Mouse (Mus musculus): ENCODE data around the gene Tef.

Gene Tef

GRCm38 (mm10) chr15:81800391-81800790 lies 1.8 kb upstream of the Tef start:
- DNase-seq, result no peak

GRCm38 (mm10) chr15:81802941-81803351 lies 725 bp downstream of the Tef start:
- peak; percentile 70 for DNase-seq

DNA sequence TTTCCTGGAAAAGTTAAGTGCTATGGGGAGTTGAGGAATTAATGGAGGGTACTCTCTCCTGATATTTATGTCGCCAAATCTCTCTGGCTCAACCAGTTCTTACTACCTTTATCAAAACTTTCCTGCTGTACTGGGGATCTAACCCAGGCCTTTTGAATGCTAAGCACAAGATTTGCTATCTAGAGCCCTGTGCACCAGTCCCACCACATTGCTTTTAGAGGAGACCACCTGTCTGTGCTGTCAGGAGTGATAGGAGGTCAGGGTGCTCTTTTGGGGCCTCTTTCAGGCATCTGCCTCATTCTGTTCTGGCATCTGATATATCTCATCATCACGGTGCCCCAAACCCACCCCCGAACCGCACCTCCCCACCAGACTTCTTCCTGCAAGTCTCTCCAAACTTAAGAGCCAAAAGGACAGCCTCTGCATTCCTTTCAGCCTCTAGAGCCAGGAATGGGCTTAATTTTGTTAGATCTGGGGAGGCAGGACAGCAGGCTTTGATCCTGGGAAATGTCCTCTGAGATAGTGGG lies 1.3 kb downstream of the Tef start:
- DNase-seq, result no peak

- no peak for DNase-seq
Observed at GRCm38 (mm10) chr15:81804172-81804571, 2.0 kb downstream of the Tef start.

DNA sequence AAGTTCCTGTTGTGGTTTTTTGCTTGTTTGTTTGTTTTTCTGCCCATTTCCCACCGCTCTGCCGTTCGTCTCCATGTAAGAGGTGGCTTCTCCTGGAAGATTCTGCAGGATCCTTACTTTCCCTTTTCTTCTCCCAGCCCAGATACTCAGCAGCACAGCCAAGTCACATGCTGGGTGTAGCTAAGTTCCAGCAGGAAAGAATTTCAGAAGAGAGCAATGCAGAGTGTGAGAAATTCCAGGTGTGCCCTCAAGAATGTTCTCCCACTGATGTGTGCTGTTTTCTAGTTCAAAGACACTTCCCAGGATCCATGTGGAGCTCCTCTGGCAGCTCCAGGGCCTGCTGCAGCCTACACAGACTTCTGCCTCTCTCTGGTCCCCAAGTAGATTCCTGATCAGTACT lies 2.7 kb downstream of the Tef start:
- no peak for DNase-seq

GRCm38 (mm10) chr15:81805624-81806023 lies 3.4 kb downstream of the Tef start:
- peak; percentile 84 for DNase-seq

GRCm38 (mm10) chr15:81806621-81807404 lies 4.6 kb downstream of the Tef start:
- peak; percentile 45 for DNase-seq

DNA sequence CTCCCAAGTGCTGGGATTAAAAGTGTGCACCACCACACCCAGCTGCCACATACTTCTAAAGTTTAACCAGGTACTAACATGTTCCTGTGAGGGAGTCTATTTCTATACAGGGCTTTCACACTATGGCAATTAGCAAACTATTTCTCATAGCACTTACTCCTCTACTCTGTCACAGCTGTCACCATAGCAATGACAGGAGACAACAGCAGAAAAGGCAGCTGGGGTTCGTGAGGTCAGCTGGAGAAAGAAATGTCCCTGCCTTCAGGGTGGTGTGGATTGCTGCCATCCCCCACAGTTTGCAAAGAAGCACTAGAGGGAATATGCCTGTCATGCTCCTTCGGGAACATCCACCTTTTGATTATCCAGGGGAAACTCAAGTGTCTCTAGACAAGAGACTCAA lies 6.6 kb downstream of the Tef start:
- no peak for DNase-seq

- DNase-seq, result no peak
Observed at GRCm38 (mm10) chr15:81809550-81809949, 7.3 kb downstream of the Tef start.

GRCm38 (mm10) chr15:81810150-81810549 lies 7.9 kb downstream of the Tef start:
- peak; percentile 93 for DNase-seq

GRCm38 (mm10) chr15:81810671-81811598 lies 8.7 kb downstream of the Tef start:
- peak; percentile 100 for DNase-seq

DNA sequence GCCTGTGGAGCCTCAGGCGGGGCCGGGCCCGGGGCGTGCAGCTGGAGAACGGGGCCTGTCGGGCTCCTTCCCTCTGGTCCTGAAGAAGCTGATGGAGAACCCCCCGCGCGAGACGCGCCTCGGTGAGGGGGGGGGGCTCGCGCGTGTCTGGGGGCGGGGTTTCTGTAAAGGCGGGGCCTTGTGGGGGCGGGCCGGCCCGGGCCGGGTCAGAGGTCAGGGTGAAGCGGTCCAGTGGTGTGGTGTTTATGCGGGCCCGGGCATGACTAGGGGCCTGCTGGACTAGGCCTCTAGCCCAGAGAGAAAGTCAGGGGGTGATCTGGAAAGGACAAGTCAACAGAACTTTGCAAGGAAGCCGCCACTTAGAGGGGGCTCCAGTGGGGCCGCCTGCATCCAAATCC lies 9.4 kb downstream of the Tef start:
- peak; percentile 86 for DNase-seq

GRCm38 (mm10) chr15:81812287-81812686 lies 10.1 kb downstream of the Tef start:
- no peak for DNase-seq

DNA sequence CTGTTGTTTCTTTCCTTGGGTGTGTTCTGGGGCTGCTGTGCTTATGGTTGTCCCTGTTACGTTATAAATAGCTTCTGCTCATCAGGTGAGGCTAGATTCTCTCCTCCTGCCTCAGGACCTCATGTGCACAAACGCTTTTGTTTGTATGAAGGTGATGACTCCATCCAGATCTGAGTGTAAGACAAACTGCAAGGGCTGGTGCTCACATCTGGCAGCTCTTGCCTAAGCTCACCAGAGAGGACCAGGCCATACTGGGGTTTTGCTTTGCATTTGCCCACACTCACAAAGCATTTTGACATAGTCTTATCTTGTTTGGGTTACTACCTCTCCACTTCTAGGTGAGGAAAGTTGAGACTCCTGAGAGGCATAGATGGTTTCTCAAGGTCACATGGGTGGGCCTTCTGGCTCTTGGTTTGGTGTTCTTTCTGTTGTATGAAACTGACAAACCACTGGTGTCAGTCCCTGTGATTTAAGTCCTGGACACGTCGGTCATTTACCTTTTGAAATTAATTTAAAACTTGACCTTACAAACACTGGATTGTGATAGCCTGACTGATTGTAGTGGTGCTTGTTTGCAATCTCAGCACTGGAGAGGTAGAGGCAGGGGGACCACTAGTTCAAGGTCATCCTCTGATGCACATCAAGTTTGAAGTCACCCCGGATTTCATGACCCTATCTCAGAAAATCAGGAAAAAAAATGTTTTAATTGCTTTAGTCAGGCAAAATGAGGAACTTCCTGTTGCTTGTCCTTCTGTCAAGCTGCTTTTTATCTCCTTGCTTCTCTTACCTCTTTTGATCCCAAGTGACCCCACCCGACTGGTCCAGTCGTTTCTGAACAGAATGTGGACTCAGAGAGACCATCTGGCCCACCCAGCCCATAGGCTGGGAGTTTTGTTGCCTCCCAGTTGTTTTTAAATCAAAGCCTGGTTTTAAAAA lies 10.7 kb downstream of the Tef start:
- no peak for DNase-seq

DNA sequence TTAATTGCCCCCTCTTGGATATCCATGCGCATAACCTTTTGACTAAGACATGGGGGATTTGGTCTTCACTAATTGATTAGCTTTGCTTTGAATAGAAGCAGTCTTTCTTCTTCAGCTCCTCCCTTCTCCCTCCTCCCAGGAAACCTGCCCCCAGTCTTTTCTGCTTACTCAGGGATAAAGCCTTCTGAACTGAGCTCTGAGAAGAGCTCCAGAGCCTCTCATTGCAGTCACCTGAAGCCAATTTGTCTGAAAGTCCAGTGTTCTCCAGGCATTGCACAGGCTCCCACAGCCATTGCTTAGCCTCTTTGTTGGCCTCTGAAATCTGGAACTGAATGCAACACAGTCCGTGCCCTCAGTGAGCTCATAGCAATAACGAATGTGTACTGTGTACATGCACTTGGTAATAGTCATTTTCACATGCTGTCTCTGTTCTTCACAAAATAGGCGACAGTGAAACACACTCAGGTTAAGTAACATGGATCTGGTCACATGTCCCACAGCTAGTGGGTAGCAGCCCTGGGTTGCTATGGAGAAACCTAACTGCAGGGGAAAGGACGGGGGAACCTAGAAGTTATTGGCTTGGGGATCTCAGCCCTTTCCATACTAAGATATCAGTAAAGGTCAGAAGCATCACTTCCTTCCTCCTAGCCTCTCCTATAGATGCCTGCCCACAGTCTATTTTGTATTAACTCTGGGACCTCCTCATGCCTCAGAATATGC lies 11.9 kb downstream of the Tef start:
- no peak for DNase-seq

- DNase-seq, result no peak
Observed at GRCm38 (mm10) chr15:81814716-81815370, 12.6 kb downstream of the Tef start.

- DNase-seq, result no peak
Observed at GRCm38 (mm10) chr15:81818404-81818803, 16.2 kb downstream of the Tef start.

DNA sequence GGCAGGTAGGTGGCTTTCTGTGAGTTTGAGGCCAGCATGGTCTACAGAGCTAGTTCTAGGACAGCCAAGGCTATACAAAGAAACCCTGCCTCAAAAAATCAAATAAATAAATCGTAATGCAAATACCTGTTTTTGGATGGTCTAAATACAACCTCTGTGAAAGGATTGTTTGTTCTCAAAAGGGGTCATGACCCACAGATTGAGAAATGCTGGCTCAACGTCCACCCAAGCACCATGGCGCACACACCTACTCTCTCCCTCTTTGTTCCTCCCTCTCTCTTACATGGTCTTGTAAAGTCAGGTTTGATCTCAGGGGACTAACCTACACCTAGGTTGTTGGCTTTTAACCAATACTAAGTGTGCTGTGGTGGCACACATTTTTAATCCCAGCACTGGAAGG lies 20.4 kb downstream of the Tef start:
- DNase-seq, result no peak

DNA sequence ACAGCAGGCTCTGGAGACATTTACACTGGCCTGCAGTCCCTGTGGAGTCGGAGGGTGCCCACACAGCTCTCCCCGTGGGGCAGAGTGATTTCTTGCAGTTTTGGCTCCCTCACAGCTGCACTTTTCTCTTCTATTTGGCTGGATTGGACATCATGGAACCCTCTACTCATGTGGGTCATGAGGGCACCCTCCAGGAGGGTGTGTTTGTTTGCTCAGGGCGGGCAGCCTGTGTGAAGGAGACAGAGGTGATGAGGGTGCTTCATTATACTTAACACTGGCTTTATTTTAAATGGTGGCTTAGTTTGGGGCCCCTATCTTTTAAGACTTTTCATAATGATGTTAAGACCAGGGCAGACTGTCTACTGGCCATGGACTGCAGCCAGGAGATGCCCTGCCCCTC lies 22.6 kb downstream of the Tef start:
- no peak for DNase-seq

DNA sequence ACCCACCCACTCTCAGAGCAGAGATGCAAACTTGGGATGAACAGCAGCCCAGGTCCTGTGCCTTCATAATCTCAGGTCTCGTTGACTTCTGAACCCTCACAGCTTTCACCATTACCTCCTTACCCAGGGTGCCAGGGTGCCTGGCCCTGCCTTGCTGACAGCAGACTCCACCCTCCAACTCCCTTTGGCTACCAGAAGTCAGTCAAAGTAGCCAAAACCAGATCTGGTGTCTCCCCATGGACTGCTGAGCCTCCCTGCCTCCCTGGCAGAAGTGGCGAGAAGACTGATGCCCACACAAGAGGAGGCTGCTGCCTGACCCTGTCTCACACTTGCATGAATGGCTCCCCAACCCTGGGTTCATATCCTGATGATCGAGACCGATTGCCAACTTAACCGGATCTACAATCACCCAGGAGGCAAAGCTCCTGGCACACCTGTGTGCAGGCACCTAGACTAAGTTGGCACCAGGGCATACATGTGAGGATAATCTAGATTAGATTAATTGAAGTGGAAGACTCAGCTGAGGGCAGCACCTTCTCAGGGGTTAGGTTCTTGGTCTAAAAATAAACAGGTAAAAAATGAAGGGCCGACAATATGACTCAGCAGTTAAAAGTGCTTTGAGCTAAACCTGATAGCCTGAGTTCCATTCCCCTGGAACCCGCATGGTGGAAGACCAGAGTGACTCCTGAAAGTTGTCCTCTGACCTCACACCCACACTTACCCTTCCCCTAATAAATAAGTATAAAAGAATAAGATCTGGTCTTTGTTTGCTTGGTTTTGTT lies 26.4 kb downstream of the Tef start:
- DNase-seq, result peak; percentile 6

DNA sequence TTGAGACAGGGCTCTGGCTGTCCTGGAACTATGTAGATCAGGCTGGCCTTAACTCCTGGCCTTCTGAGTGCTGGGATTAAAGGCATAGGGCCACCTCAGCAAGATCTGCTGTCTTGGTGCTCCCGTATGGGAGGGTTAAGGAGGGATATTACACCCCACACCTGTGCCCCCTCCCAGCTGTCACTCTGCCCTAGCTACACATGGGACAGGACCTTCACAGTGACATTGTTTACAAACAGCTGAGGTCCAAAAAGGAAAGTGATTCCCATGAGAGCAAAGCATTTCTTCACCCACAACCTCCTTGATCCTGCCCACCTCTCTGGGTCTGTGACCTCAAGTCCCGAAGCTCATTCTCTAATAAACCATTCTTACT lies 27.0 kb downstream of the Tef start:
- no peak for DNase-seq
